Mouse (Mus musculus): ENCODE measurements around the gene Gng7. TPM values are rescaled to one million over a fixed set of nuclear protein-coding genes. Genes with fewer than 3 reads are reported as not detected.

The Gng7 gene
- total RNA-seq, 2 experiments from 2014 or later, result 0.61 to 1.1 TPM

DNA sequence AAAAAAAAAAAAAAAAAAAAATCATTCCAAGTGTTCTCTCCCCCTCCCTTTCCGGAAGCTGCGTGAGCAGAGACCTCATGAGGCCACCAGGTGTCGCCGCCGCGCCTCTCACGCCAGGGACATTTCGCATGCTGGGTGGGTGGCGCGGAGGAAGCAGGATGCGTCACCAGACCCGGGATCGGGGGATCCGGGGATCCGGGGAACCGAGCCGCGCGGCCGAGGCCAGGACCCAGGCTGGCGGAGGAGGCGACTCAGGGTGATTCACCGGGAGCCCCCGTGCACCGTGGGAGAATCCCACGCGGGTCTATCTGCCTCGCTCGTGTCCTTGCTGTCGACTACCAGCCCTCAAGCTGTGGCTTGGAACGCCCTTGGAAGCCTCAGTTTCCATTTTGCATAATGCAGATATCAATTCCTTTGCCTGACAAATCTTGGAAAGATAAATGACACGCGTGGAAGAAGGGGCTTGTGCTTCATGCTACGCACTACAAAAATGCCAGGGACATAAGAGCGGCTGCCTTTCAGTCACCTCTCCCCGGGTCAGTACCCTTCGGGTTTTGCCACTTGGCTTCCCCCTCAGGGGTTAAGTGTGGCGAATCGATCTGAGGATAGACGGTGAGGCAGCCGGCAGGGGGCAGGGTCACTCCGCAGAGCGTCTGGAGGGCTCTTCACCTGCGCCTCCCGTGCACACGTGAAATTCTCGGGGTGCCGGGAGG, 86.0 kb downstream of the Gng7 start:
- DNase-seq, result peak; percentile 88

GRCm38 (mm10) chr10:80925472-80925871, 89.3 kb downstream of the Gng7 start:
- no peak for DNase-seq

- DNase-seq, result peak; percentile 44
Measured at GRCm38 (mm10) chr10:80921923-80922322, 92.8 kb downstream of the Gng7 start.

- peak; percentile 66 for DNase-seq
Measured at GRCm38 (mm10) chr10:80917779-80918434, 96.8 kb downstream of the Gng7 start, which contains the start of gene Lmnb2. Lmnb2 (minus strand) TSS chr10:80918245.

- no peak for DNase-seq
Measured at GRCm38 (mm10) chr10:80917336-80917778, 97.4 kb downstream of the Gng7 start.

- DNase-seq, result no peak
Measured at GRCm38 (mm10) chr10:80915736-80916135, 99.0 kb downstream of the Gng7 start.

GRCm38 (mm10) chr10:80915260-80915659, 99.5 kb downstream of the Gng7 start:
- no peak for DNase-seq

DNA sequence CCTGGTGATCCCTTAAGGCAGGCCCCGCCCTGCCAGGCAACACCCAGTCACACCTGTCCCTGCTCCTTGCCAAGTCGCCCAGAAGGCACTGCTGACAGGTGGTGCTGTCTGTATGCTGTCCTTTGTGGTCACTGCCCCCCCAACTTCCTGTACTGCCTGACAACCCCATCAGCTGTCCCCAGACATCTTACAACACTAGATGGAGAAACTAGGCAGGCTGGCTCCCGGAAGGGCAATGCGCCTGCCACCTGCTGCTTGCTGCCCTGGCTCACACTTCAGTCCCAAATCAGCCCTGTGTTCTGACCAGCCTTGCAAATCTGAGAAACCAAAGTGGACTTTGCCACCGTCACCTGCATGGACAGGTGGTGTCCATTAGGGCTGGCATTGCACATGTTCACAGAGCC, 100.5 kb downstream of the Gng7 start:
- peak; percentile 57 for DNase-seq

GRCm38 (mm10) chr10:80913364-80914011, 101.3 kb downstream of the Gng7 start:
- DNase-seq, result peak; percentile 54

DNA sequence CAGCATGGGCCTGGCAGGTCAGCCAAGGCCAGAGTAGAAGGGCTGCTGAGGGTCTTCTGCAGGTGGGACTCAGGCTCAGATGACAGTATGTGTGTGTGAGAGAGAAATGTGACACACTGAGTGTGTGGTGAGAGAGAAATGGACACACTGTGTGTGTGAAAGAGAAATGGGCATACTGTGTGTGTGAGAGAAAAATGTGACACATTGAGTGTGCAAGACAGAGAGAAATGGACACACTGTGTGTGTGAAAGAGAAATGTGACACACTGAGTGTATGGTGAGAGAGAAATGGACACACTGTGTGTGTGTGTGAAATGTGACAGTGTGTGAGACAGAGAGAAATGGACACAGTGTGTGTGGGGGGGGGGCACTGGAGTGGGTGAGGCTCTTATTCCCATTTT, 102.9 kb downstream of the Gng7 start:
- no peak for DNase-seq

DNA sequence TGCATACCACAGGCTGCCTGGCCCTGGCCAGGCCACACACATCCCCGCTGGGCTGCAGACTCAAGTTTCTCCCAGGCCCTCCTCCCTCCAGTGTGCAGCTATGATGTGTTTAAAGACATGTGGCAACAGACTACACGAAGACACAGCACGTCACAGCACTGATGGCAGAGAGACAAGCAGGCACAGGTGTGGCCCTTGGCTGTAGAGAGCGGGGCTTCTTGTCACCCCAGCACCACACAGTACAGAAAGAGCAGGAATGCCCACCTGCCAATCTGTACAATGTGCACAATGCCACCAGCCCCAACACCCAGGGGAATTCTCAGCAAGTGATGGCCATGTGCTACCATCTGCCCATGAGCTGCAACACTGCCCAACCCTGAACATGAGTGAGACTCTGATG, 103.4 kb downstream of the Gng7 start:
- DNase-seq, result no peak

DNA sequence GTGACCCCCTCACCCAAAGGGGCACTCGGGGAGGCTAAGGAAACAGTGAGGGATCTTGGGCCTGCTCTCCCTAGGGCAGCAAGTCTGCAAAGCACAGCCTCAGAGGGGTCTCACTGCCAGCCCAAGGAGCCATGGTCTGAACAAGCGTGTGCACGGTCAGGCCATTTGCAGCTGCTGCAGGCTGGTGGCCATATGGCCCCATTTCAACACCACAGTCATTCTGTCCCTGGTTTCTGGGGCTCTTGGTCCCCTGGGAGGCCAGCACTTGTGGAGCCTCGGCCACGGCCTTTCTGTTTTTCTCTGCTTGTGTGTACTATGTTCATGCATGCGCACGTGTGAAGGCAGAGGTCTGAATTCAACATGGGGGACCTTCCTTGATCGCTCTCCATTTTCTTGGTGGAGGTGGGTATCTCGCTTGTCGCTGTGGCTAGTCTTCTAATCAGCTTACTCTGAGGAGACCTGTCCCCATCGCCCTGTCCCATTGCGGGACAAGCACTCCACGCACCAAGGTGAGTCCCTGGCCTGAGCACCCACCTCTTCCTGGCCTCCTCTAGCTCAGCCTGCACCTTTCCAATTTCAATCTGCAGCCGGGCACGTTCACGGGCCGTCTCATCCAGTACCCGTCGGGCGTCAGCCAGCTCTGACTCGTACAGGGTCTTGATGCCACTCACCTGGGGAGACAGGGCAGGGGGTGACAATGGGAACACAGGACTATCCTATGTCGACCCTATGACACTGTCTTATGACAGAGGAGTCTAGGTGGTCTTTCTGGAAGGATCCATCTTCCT, 105.2 kb downstream of the Gng7 start:
- DNase-seq, result no peak

- DNase-seq, result no peak
Measured at GRCm38 (mm10) chr10:80904709-80905108, 110.0 kb downstream of the Gng7 start.

DNA sequence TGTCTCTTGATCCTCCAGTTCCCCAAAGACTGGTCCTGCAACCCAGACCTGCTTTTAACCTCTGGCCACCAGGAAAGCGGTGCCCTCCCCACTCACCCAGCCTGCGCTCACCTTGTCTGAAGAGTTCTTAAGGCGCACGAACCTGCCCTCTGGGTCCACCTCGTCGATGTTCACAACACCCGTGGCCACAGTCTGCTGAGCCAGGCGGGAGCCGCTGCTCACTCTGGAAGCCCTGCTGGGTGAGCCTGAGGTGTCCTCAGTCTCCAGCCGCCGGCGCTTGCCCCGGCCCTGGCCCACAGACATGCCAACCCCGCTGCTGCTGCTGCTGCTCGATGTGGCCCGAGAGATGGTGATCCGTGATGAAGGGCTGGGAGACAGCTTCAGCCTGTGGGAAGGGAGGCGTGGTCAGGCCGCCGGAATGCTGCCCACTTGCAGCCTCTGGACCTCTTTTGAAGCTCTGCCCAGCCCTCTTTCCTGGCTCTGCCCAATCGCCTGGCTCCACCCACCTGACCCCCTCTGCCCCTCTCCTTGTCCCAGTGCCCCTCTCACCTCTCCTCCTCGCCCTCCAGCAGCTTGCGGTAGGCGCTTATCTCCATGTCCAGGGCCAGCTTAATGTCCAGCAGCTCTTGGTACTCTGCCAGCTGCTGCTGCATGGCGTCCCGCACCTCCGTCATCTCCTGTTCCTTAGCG, 110.6 kb downstream of the Gng7 start:
- DNase-seq, result no peak

DNA sequence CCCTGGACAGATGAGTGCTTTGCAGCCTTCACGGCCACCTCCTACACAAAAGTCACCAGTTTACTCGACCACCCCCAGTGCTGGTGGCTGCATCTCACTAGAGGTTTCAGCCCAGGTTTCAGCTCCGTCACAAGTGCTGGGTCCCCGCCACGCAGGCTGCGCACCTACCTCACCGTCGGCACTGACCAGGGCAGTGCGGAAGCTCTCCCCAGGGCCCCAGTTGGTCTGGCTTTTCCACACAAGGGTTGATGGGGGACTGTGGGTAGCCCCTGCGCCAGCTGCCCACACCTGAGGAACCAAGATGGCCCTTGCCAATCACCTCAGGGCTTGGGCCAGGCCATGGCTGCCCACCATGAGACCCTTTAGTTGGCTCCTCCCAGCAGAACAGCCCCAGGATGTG, 111.5 kb downstream of the Gng7 start:
- no peak for DNase-seq

DNA sequence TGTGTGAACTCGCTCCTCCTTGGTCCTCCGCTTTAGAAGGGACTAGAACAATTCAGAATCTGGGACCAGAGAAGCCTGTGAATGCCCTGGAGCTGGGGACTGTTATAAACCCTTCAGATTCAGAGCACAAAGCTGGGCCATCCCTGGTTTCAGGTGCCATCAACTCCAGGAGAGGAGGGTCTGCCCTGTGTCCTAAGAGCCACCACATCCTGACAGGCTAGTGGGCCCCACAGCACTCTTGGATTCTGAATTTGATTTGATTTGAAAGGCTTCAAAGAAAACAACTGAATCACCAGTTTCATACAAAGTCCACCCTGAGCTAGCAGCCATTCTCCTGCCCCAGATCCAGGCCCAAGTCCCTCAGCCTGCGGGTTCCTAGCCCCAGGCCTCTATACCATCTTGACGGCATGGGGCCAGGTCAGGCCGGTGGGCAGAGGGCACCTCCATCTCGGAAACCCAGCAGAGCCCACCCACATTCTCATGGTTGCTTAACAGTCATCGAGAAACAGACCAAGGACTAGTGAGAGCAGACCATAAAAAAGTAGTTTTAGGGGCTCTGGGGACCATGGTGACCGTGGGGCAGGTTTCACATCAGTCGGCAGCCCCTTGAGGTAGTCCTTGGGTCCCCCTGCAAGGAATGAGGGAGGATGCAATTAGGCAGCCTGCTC, 112.3 kb downstream of the Gng7 start:
- no peak for DNase-seq

GRCm38 (mm10) chr10:80901409-80902272, 113.1 kb downstream of the Gng7 start:
- no peak for DNase-seq

- peak; percentile 99 for DNase-seq
Measured at GRCm38 (mm10) chr10:80900318-80901247, 114.2 kb downstream of the Gng7 start, which contains the start of gene Timm13. Timm13 (minus strand) TSS chr10:80900969.

All from gastrocnemius, postnatal 25 days (tissue).